Mouse (Mus musculus) heart, embryonic 13.5 days (tissue): ENCODE data around the gene B230104I21Rik. TPM values are rescaled to one million over a fixed set of nuclear protein-coding genes. Genes with fewer than 3 reads are reported as not detected.
A peak's percentile ranks its signal among the peaks of the same experiment; 100 is the strongest.

Experiments used
- ATAC-seq: fragments of 200-750 bp; cut with Nextera tagmentation; 2 replicates; pipeline ENCODE4 v1.8.0; 2017; ENCODE audit warnings: moderate TSS enrichment; ENCODE audit not compliant: insufficient number of reproducible peaks, low FRiP score, low TSS enrichment; ENCODE audit errors: extremely low read depth
- H3K27ac ChIP-seq: fragments of 300-500 bp; sonication (generic); replicated peaks from 2 replicates; pipeline ENCODE4 v1.5.1; 2015; ENCODE audit warnings: moderate library complexity, mild to moderate bottlenecking, inconsistent platforms
- H3K27me3 ChIP-seq: fragments of 300-500 bp; sonication (generic); replicated peaks from 2 replicates; pipeline ENCODE4 v1.6.1; 2015; ENCODE audit warnings: mild to moderate bottlenecking, inconsistent platforms
- H3K36me3 ChIP-seq: fragments of 300-500 bp; sonication (generic); 2 replicates; pipeline ENCODE4 v1.6.1; 2015; ENCODE audit warnings: mild to moderate bottlenecking, inconsistent platforms
- H3K4me1 ChIP-seq: fragments of 300-500 bp; sonication (generic); 2 replicates; pipeline ENCODE4 v1.6.1; 2015; ENCODE audit warnings: inconsistent platforms
- H3K4me2 ChIP-seq: fragments of 300-500 bp; sonication (generic); 2 replicates; pipeline ENCODE4 v1.6.1; 2015; ENCODE audit warnings: inconsistent platforms, mild to moderate bottlenecking, moderate library complexity
- H3K4me3 ChIP-seq: fragments of 300-500 bp; sonication (generic); 2 replicates; pipeline ENCODE4 v1.5.1; 2015; ENCODE audit warnings: moderate library complexity, mild to moderate bottlenecking, inconsistent platforms
- H3K9ac ChIP-seq: fragments of 300-500 bp; sonication (generic); 2 replicates; pipeline ENCODE4 v1.6.1; 2015; ENCODE audit warnings: inconsistent platforms, mild to moderate bottlenecking, moderate library complexity
- H3K9me3 ChIP-seq: fragments of 300-500 bp; sonication (generic); 2 replicates; pipeline ENCODE4 v1.6.1; 2016; ENCODE audit warnings: inconsistent platforms
- WGBS: fragments of 180-500 bp; shearing (Covaris S2); methylation state at CpG from one replicate; pipeline ENCODE4 v1.1.7; 2015; ENCODE audit warnings: mixed read lengths; 5-methylcytosine and 5-hydroxymethylcytosine counted together
- polyA plus RNA-seq: library from polyadenylated mRNA; unstranded; fragments of >200 nt; fragmentation: Nextera tagmentation; extraction: Ambion mirVana; gene quantifications from 2 replicates; pipeline ENCODE4 v1.2.1, GENCODE M21; 2015

B230104I21Rik gene
- polyA plus RNA-seq, 1 experiment from 2014 or later = not detected

- Histone ChIP-seq H3K27ac (0 out of 2 replicates have a peak overlapping the region, but pooled peaks have one; percentile 28), H3K4me2 (peak overlapping the region; percentile 11; the same call in 1 of the 2 replicates), H3K4me3 (no peak overlapping the region), H3K36me3 (peaks cover 11% of the 10 kb centered on the region), H3K27me3 (peaks cover 36% of the 10 kb centered on the region), H3K4me1 (peaks cover 27% of the 10 kb centered on the region), H3K9me3 (no peaks in the 10 kb centered on the region), H3K9ac (peak overlapping the region; percentile 33; the same call in 1 of the 2 replicates)
- no peak for ATAC-seq
- WGBS = 34% methylated on average over 13 of the region's 13 CpGs
Measured at GRCm38 (mm10) chr4:154352246-154352645, 16.3 kb downstream of the B230104I21Rik start.

DNA sequence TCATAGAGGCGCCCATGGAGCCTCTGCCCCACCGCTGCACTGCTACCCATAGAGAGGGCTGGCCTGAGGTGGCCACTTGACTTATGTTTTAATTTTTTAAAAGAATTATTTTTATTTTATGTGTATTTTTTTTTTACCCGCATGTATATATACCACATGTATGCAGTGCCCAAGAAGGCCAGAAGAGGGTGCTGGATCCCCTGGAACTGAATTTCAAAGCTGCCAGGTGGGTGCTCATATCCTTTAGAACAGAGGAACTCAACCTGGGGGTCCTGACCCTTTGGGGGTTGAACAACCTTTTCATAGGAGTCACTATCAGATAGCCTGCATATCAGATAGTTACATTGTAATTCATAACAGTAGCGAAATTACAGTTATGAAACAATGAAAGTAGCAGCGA, 19.5 kb downstream of the B230104I21Rik start:
- Histone ChIP-seq H3K36me3 (peaks cover 11% of the 10 kb centered on the region), H3K27ac (no peak overlapping the region), H3K9me3 (no peaks in the 10 kb centered on the region), H3K9ac (no peak overlapping the region), H3K4me2 (no peak overlapping the region), H3K4me3 (no peak overlapping the region), H3K27me3 (peaks cover 43% of the 10 kb centered on the region), H3K4me1 (peaks cover 48% of the 10 kb centered on the region)
- ATAC-seq = no peak
- WGBS = 90% methylated on average over 5 of the region's 5 CpGs

GRCm38 (mm10) chr4:154358370-154358769, 22.4 kb downstream of the B230104I21Rik start:
- H3K27me3 ChIP-seq = peaks cover 27% of the 10 kb centered on the region
- peak overlapping the region; percentile 86 for H3K27ac ChIP-seq
- WGBS = 33% methylated on average over 5 of the region's 5 CpGs
- peaks cover 34% of the 10 kb centered on the region for H3K4me1 ChIP-seq
- no peak for ATAC-seq
- H3K9me3 ChIP-seq = no peaks in the 10 kb centered on the region
- H3K4me2 ChIP-seq = 0 out of 2 replicates have a peak overlapping the region, but pooled peaks have one; percentile 5
- peak overlapping the region; percentile 58 for H3K9ac ChIP-seq
- H3K4me3 ChIP-seq = no peak overlapping the region
- peaks cover 11% of the 10 kb centered on the region for H3K36me3 ChIP-seq

DNA sequence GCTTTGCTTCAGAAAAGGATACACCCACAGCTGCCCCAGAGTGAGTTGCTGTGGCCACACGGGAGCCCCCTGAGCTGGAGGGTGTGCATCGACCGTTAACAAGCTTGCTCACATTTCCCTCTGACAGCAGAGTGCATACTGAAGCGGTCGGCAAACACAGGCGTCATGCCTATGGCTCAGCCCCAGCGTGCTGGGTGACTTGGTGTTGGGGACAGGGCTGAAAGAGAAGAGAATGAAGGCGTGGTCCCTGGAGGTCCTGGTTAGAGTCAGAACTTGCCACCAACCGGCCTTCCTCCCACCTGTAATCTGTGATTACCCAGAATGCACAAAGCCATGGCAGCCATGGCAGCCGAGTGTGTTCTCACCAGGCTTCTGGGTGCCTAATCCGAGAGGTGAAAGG, 22.9 kb downstream of the B230104I21Rik start:
- Histone ChIP-seq H3K4me2 (0 out of 2 replicates have a peak overlapping the region, but pooled peaks have one; percentile 5), H3K9me3 (no peaks in the 10 kb centered on the region), H3K4me3 (no peak overlapping the region), H3K9ac (peak overlapping the region; percentile 60), H3K36me3 (peaks cover 11% of the 10 kb centered on the region), H3K4me1 (peaks cover 34% of the 10 kb centered on the region), H3K27ac (peak overlapping the region; percentile 86), H3K27me3 (peaks cover 27% of the 10 kb centered on the region)
- WGBS = 32% methylated on average over 11 of the region's 11 CpGs
- no peak for ATAC-seq

GRCm38 (mm10) chr4:154359762-154360300, 23.9 kb downstream of the B230104I21Rik start:
- ATAC-seq = no peak
- Histone ChIP-seq H3K4me3 (no peak overlapping the region), H3K9me3 (no peaks in the 10 kb centered on the region), H3K27ac (peak overlapping the region; percentile 86), H3K9ac (peak overlapping the region; percentile 60), H3K36me3 (peaks cover 8% of the 10 kb centered on the region), H3K4me1 (peaks cover 34% of the 10 kb centered on the region), H3K4me2 (no peak overlapping the region), H3K27me3 (peaks cover 28% of the 10 kb centered on the region)
- WGBS = 54% methylated on average over 9 of the region's 9 CpGs

GRCm38 (mm10) chr4:154360441-154360840, 24.5 kb downstream of the B230104I21Rik start:
- 74% methylated on average over 6 of the region's 7 CpGs for WGBS
- Histone ChIP-seq H3K9ac (0 out of 2 replicates have a peak overlapping the region, but pooled peaks have one; percentile 60), H3K27me3 (peaks cover 29% of the 10 kb centered on the region), H3K4me3 (no peak overlapping the region), H3K4me2 (no peak overlapping the region), H3K27ac (peak overlapping the region; percentile 86; the same call in 1 of the 2 replicates), H3K9me3 (no peaks in the 10 kb centered on the region), H3K36me3 (0 out of 2 replicates have a peak, but pooled peaks cover 4% of the 10 kb centered on the region), H3K4me1 (peaks cover 34% of the 10 kb centered on the region)
- no peak for ATAC-seq

DNA sequence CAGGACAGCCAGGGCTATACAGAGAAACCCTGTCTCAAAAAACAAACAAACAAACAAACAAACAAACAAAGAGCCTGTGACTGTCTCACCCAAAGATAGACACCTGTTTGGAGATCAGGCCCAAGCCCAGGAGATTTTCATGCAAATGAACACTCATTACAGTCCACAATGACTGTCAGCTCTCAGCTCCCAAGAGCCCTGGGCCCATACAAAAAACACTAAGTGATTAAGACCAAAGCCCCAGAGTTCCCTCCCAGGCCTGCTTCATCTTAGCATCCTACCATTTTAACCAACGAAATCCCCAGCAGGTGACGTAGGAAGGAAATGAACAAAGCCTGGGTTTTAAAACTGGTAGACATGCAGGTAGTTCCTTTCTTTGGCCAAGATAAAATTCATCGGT, 24.9 kb downstream of the B230104I21Rik start:
- no peak overlapping the region for H3K4me3 ChIP-seq
- H3K27ac ChIP-seq = no peak overlapping the region
- peaks cover 34% of the 10 kb centered on the region for H3K4me1 ChIP-seq
- H3K36me3 ChIP-seq = 0 out of 2 replicates have a peak, but pooled peaks cover 7% of the 10 kb centered on the region
- no peak overlapping the region for H3K4me2 ChIP-seq
- peaks cover 33% of the 10 kb centered on the region for H3K27me3 ChIP-seq
- ATAC-seq = no peak
- H3K9ac ChIP-seq = no peak overlapping the region
- no peaks in the 10 kb centered on the region for H3K9me3 ChIP-seq
- WGBS = 82% methylated on average over 3 of the region's 3 CpGs

GRCm38 (mm10) chr4:154364752-154365151, 28.8 kb downstream of the B230104I21Rik start:
- Histone ChIP-seq H3K9me3 (no peaks in the 10 kb centered on the region), H3K4me3 (no peak overlapping the region), H3K4me2 (no peak overlapping the region), H3K27me3 (peaks cover 44% of the 10 kb centered on the region), H3K36me3 (0 out of 2 replicates have a peak, but pooled peaks cover 7% of the 10 kb centered on the region), H3K9ac (no peak overlapping the region), H3K27ac (no peak overlapping the region), H3K4me1 (peaks cover 26% of the 10 kb centered on the region)
- 84% methylated on average over 2 of the region's 2 CpGs for WGBS
- ATAC-seq = no peak

GRCm38 (mm10) chr4:154366836-154367235, 30.9 kb downstream of the B230104I21Rik start:
- ATAC-seq = no peak
- Histone ChIP-seq H3K27me3 (peaks cover 54% of the 10 kb centered on the region), H3K9me3 (no peaks in the 10 kb centered on the region), H3K4me3 (no peak overlapping the region), H3K36me3 (0 out of 2 replicates have a peak, but pooled peaks cover 7% of the 10 kb centered on the region), H3K4me2 (no peak overlapping the region), H3K4me1 (peaks cover 35% of the 10 kb centered on the region), H3K9ac (no peak overlapping the region), H3K27ac (no peak overlapping the region)
- 75% methylated on average over 6 of the region's 6 CpGs for WGBS

DNA sequence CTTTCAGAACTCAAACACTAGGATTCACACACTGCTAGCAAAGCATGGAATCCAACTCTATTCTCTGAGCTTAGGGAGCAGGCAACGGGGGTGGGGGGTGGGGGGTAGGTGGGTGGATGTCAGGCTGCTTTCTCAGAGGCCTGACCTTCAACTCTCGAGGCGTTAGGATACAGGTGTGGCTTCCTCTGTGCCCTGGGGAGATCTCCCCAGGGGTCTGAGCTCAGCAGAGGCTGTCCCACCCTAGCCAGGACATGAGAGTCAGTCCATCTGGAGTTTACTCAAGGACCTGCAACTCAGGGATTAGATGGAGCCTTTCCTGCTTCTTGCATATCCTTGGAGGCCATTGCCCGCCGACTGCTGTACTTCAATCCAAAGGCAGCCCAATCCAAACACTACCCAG, 33.2 kb downstream of the B230104I21Rik start:
- Histone ChIP-seq H3K4me1 (peaks cover 47% of the 10 kb centered on the region), H3K27ac (0 out of 2 replicates have a peak overlapping the region, but pooled peaks have one; percentile 20), H3K27me3 (peaks cover 64% of the 10 kb centered on the region), H3K4me2 (no peak overlapping the region), H3K4me3 (no peak overlapping the region), H3K36me3 (0 out of 2 replicates have a peak, but pooled peaks cover 7% of the 10 kb centered on the region), H3K9me3 (no peaks in the 10 kb centered on the region), H3K9ac (no peak overlapping the region)
- no peak for ATAC-seq
- WGBS = 69% methylated on average over 5 of the region's 5 CpGs

- Histone ChIP-seq H3K27me3 (peaks cover 61% of the 10 kb centered on the region), H3K9me3 (no peaks in the 10 kb centered on the region), H3K36me3 (no peaks in the 10 kb centered on the region), H3K9ac (no peak overlapping the region), H3K4me1 (peaks cover 47% of the 10 kb centered on the region), H3K4me3 (no peak overlapping the region), H3K27ac (no peak overlapping the region), H3K4me2 (no peak overlapping the region)
- WGBS = 67% methylated on average over 8 of the region's 8 CpGs
- no peak for ATAC-seq
Measured at GRCm38 (mm10) chr4:154370841-154371240, 34.9 kb downstream of the B230104I21Rik start.
